Mouse (Mus musculus): Measurements from ENCODE around the gene Ltb4r1. TPM values are rescaled to one million over a fixed set of nuclear protein-coding genes. Genes with fewer than 3 reads are reported as not detected.

The Ltb4r1 gene
- polyA plus RNA-seq, 1 experiment = 1.0 TPM

- Histone ChIP-seq H3K4me1 (ENCODE audit: control insufficient read depth, insufficient read depth, low read length) (no peaks in the 10 kb centered on the region), H3K4me3 (ENCODE audit: insufficient read depth, low read length) (peak overlapping the region; percentile 22), H3K27ac (ENCODE audit: insufficient read depth, low read length) (peak overlapping the region; percentile 79)
- TF ChIP-seq POLR2A (IDR thresholded peaks at IDR 0.05; ENCODE audit: low read depth, low read length) (no peak), CTCF (IDR thresholded peaks at IDR 0.05; ENCODE audit: borderline replicate concordance, insufficient read depth, low read length) (no peak)
These were observed 49.1 kb downstream of the Ltb4r1 start for GRCm38 (mm10) chr14:55814885-55815284.

GRCm38 (mm10) chr14:55815310-55815751, 49.6 kb downstream of the Ltb4r1 start:
- H3K27ac ChIP-seq (ENCODE audit: insufficient read depth, low read length) = peak overlapping the region; percentile 79
- peak overlapping the region; percentile 22 for H3K4me3 ChIP-seq (ENCODE audit: insufficient read depth, low read length)
- H3K4me1 ChIP-seq (ENCODE audit: control insufficient read depth, insufficient read depth, low read length) = no peaks in the 10 kb centered on the region
- TF ChIP-seq POLR2A (IDR thresholded peaks at IDR 0.05; ENCODE audit: low read depth, low read length) (peak; percentile 59), CTCF (IDR thresholded peaks at IDR 0.05; ENCODE audit: borderline replicate concordance, insufficient read depth, low read length) (no peak)

Other genes starting within 250 kb of the Ltb4r1 start
- not detected in 2 replicates for gene Nrl, start 241.0 kb upstream of the Ltb4r1 start, polyA plus RNA-seq (2011; ENCODE audit: insufficient read length, low read depth, missing spikeins)
- 120 and 151 TPM in 2 replicates for gene Pck2, start 225.7 kb upstream of the Ltb4r1 start, polyA plus RNA-seq (2011; ENCODE audit: insufficient read length, low read depth, missing spikeins)
- 19.4 and 20.7 TPM in 2 replicates for gene Dcaf11, start 206.0 kb upstream of the Ltb4r1 start, polyA plus RNA-seq (2011; ENCODE audit: insufficient read length, low read depth, missing spikeins)
- gene A730061H03Rik, start 205.6 kb upstream of the Ltb4r1 start, polyA plus RNA-seq (2011; ENCODE audit: insufficient read length, low read depth, missing spikeins) = not detected in 2 replicates
- not detected in 2 replicates for gene Fitm1, start 190.3 kb upstream of the Ltb4r1 start, polyA plus RNA-seq (2011; ENCODE audit: insufficient read length, low read depth, missing spikeins)
- 87.2 and 116 TPM in 2 replicates for gene Psme1, start 187.8 kb upstream of the Ltb4r1 start, polyA plus RNA-seq (2011; ENCODE audit: insufficient read length, low read depth, missing spikeins)
- gene Emc9, start 180.7 kb upstream of the Ltb4r1 start, polyA plus RNA-seq (2011; ENCODE audit: insufficient read length, low read depth, missing spikeins) = 8.9 and 10.0 TPM in 2 replicates
- 169 and 242 TPM in 2 replicates for gene Psme2, start 174.8 kb upstream of the Ltb4r1 start, polyA plus RNA-seq (2011; ENCODE audit: insufficient read length, low read depth, missing spikeins)
- 17.0 and 24.7 TPM in 2 replicates for gene Rnf31, start 174.3 kb upstream of the Ltb4r1 start, polyA plus RNA-seq (2011; ENCODE audit: insufficient read length, low read depth, missing spikeins)
- 24.2 and 33.2 TPM in 2 replicates for gene Irf9, start 162.4 kb upstream of the Ltb4r1 start, polyA plus RNA-seq (2011; ENCODE audit: insufficient read length, low read depth, missing spikeins)
- gene Rec8, start 147.9 kb upstream of the Ltb4r1 start, polyA plus RNA-seq (2011; ENCODE audit: insufficient read length, low read depth, missing spikeins) = 0.65 TPM in 1 of 2 replicates, not detected in the other
- 131 and 143 TPM in 2 replicates for gene Ipo4, start 130.0 kb upstream of the Ltb4r1 start, polyA plus RNA-seq (2011; ENCODE audit: insufficient read length, low read depth, missing spikeins)
- 13.1 and 22.2 TPM in 2 replicates for gene Gm49378, start 128.1 kb upstream of the Ltb4r1 start, polyA plus RNA-seq (2011; ENCODE audit: insufficient read length, low read depth, missing spikeins)
- gene Tm9sf1, start 122.2 kb upstream of the Ltb4r1 start, polyA plus RNA-seq (2011; ENCODE audit: insufficient read length, low read depth, missing spikeins) = 77.1 and 90.9 TPM in 2 replicates
- gene Tssk4, start 115.8 kb upstream of the Ltb4r1 start, polyA plus RNA-seq (2011; ENCODE audit: insufficient read length, low read depth, missing spikeins) = 0.73 and 0.81 TPM in 2 replicates
- 28.9 and 30.0 TPM in 2 replicates for gene Mdp1, start 105.5 kb upstream of the Ltb4r1 start, polyA plus RNA-seq (2011; ENCODE audit: insufficient read length, low read depth, missing spikeins)
- gene Gmpr2, start 94.0 kb upstream of the Ltb4r1 start, polyA plus RNA-seq (2011; ENCODE audit: insufficient read length, low read depth, missing spikeins) = 33.6 and 34.1 TPM in 2 replicates
- gene Nedd8, start 93.8 kb upstream of the Ltb4r1 start, polyA plus RNA-seq (2011; ENCODE audit: insufficient read length, low read depth, missing spikeins) = 287 and 295 TPM in 2 replicates
- 19.7 and 20.8 TPM in 2 replicates for gene Tinf2, start 84.1 kb upstream of the Ltb4r1 start, polyA plus RNA-seq (2011; ENCODE audit: insufficient read length, low read depth, missing spikeins)
- gene Tgm1, start 52.0 kb upstream of the Ltb4r1 start, polyA plus RNA-seq (2011; ENCODE audit: insufficient read length, low read depth, missing spikeins) = 0.25 and 0.32 TPM in 2 replicates
- gene Rabggta, start 43.7 kb upstream of the Ltb4r1 start, polyA plus RNA-seq (2011; ENCODE audit: insufficient read length, low read depth, missing spikeins) = 11.5 and 16.3 TPM in 2 replicates
- gene Dhrs1, start 20.3 kb upstream of the Ltb4r1 start, polyA plus RNA-seq (2011; ENCODE audit: insufficient read length, low read depth, missing spikeins) = 55.1 and 61.6 TPM in 2 replicates
- gene Nop9, start 20.3 kb upstream of the Ltb4r1 start, polyA plus RNA-seq (2011; ENCODE audit: insufficient read length, low read depth, missing spikeins) = 36.4 and 37.5 TPM in 2 replicates
- gene Cideb, start 7.5 kb upstream of the Ltb4r1 start, polyA plus RNA-seq (2011; ENCODE audit: insufficient read length, low read depth, missing spikeins) = 0.95 TPM in 1 of 2 replicates, not detected in the other
- gene Ltb4r2, start 4.5 kb upstream of the Ltb4r1 start, polyA plus RNA-seq (2011; ENCODE audit: insufficient read length, low read depth, missing spikeins) = 2.0 TPM in 2 replicates
- gene Adcy4, start 18.1 kb downstream of the Ltb4r1 start, polyA plus RNA-seq (2011; ENCODE audit: insufficient read length, low read depth, missing spikeins) = 8.7 and 18.0 TPM in 2 replicates
- gene Ripk3, start 22.9 kb downstream of the Ltb4r1 start, polyA plus RNA-seq (2011; ENCODE audit: insufficient read length, low read depth, missing spikeins) = 109 and 141 TPM in 2 replicates
- 88.8 and 98.2 TPM in 2 replicates for gene Nfatc4, start 57.2 kb downstream of the Ltb4r1 start, polyA plus RNA-seq (2011; ENCODE audit: insufficient read length, low read depth, missing spikeins)
- gene Nynrin, start 88.0 kb downstream of the Ltb4r1 start, polyA plus RNA-seq (2011; ENCODE audit: insufficient read length, low read depth, missing spikeins) = 31.7 and 36.6 TPM in 2 replicates
- 0.23 and 0.35 TPM in 2 replicates for gene Cbln3, start 118.4 kb downstream of the Ltb4r1 start, polyA plus RNA-seq (2011; ENCODE audit: insufficient read length, low read depth, missing spikeins)
- gene Khnyn, start 119.0 kb downstream of the Ltb4r1 start, polyA plus RNA-seq (2011; ENCODE audit: insufficient read length, low read depth, missing spikeins) = 15.4 and 17.5 TPM in 2 replicates
- gene Sdr39u1, start 134.3 kb downstream of the Ltb4r1 start, polyA plus RNA-seq (2011; ENCODE audit: insufficient read length, low read depth, missing spikeins) = 19.6 and 25.0 TPM in 2 replicates
- not detected in 2 replicates for gene Cma1, start 178.7 kb downstream of the Ltb4r1 start, polyA plus RNA-seq (2011; ENCODE audit: insufficient read length, low read depth, missing spikeins)
- 4.3 TPM in 1 of 2 replicates, not detected in the other for gene Cma2, start 185.0 kb downstream of the Ltb4r1 start, polyA plus RNA-seq (2011; ENCODE audit: insufficient read length, low read depth, missing spikeins)

Measured in embryonic fibroblast, embryonic 13.5 days (primary cell).